12 mouse cellular contexts compared by ENCODE assay signal in the genomic region with DNA sequence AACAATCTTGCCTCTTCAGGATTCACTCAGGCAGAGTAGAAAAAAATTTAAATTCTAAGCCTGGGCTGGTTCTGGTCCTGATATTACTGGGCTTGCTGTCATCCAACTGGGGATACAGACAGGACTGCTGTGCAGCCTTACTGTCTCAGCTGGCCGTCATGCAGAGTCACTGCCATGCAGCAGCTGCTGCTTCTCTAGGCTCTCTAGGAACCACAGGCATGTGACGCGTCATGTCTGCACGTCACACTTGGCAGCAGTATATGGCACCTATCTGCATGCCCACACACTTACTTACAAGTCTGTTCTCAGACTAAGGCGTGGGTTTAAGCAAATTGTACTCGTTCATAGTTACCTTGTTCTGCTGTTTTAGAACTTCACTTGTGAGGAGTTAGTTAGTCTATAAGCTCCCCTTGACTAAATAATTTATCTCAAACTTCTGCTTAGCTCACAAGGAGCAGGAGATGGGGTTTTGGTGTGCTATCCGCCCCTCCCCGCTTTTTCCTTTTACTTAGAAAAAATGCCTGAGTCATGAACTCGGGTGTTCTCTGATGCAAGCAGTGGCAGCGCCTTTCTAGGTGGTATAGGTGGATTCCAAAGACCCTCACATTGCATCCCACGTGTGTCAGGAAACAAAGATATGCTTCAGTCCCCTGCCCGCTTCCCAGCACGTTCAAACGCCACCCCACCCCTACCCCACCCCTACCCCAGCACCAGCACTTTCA. TPM values are rescaled to one million over a fixed set of nuclear protein-coding genes. Genes with fewer than 3 reads are reported as not detected.
DNase-seq lines count a peak whose midpoint lies in the region; ATAC-seq and TF ChIP-seq lines count a peak whose summit lies in the region.
"Had no signal": no experiment of that assay in that cellular context is flagged by ENCODE, and none has a peak within 500 bp of the region (broad histone marks: within the 10 kb centered on the region; RNA-seq: fewer than 3 reads in every experiment).

No protein-coding gene starts in this region.

- intact Hi-C loops in heart, postnatal 14 days (cut with DNase I): no loop called here

- H3K9ac ChIP-seq in heart, embryonic 15.5 days: no peak overlapping the region
- H3K9ac ChIP-seq in hindbrain, embryonic 11.5 days (ENCODE audit: low read depth, low read length): no peak overlapping the region
- H3K9ac ChIP-seq: forebrain, embryonic 13.5 days; liver, embryonic 13.5 days had no signal

- H3K4me3 ChIP-seq in heart, embryonic 15.5 days: no peak overlapping the region
- no peak overlapping the region for H3K4me3 ChIP-seq in hindbrain, embryonic 11.5 days (ENCODE audit: low read depth, low read length)
- H3K4me3 ChIP-seq: embryonic facial prominence, embryonic 10.5 days; forebrain, embryonic 13.5 days; liver, embryonic 13.5 days had no signal

- H3K4me1 ChIP-seq in heart, embryonic 15.5 days (replicated peaks): peaks cover 7% of the 10 kb centered on the region
- H3K4me1 ChIP-seq in hindbrain, embryonic 11.5 days (replicated peaks; ENCODE audit: control insufficient read depth, insufficient read depth, low read length): no peaks in the 10 kb centered on the region
- H3K4me1 ChIP-seq: embryonic facial prominence, embryonic 10.5 days; forebrain, embryonic 13.5 days; liver, embryonic 13.5 days had no signal

- no peak for DNase-seq in heart, postnatal 14 days
- DNase-seq in brain, embryonic 14.5 days (ENCODE audit: low read depth): peak; percentile 34
- peak; percentile 66 to 81 for DNase-seq in right cerebral cortex, adult 2 months (ENCODE audit: low spot score in 2 of 2)
- no peak for DNase-seq in hindbrain, embryonic 11.5 days (ENCODE audit: low spot score)
- DNase-seq in kidney, postnatal 25 days: no peak
- DNase-seq: liver, embryonic 13.5 days; thymus, postnatal 4 days had no signal

- ATAC-seq in heart, embryonic 15.5 days (replicated peaks; ENCODE audit: insufficient number of reproducible peaks, insufficient read depth, low FRiP score, low read depth): no peak
- ATAC-seq in hematopoietic stem cell, adult 5-6 weeks (replicated peaks in 1 of 2; ENCODE audit: insufficient read depth in 1 of 2, low FRiP score in 2 of 2, low TSS enrichment in 1 of 2, low read depth in 1 of 2, poor library complexity in 2 of 2, severe bottlenecking in 2 of 2): peak; percentile 87 to 89; a peak in 3 of 4 replicates
- ATAC-seq in hindbrain, embryonic 11.5 days (ENCODE audit: low FRiP score): no peak
- ATAC-seq: forebrain, embryonic 13.5 days had no signal

- no peak for TF ChIP-seq POLR2A in brain, embryonic 14.5 days (IDR thresholded peaks at IDR 0.05; ENCODE audit: borderline replicate concordance, extremely low read depth, insufficient read depth, insufficient read length, poor library complexity, severe bottlenecking)

- 0 out of 2 replicates have a peak overlapping the region, but pooled peaks have one; percentile 27 for H3K27ac ChIP-seq in heart, embryonic 15.5 days
- H3K27ac ChIP-seq in hindbrain, embryonic 11.5 days (ENCODE audit: low read depth, low read length): no peak overlapping the region
- H3K27ac ChIP-seq: embryonic facial prominence, embryonic 10.5 days; forebrain, embryonic 13.5 days; liver, embryonic 13.5 days; macrophage had no signal

- TF ChIP-seq CTCF in brain, embryonic 14.5 days (IDR thresholded peaks at IDR 0.05; ENCODE audit: borderline replicate concordance, extremely low read depth, insufficient read depth, insufficient read length): no peak

- H3K36me3 ChIP-seq in heart, embryonic 15.5 days: peaks cover 20% of the 10 kb centered on the region; the same call in 1 of the 2 replicates
- H3K36me3 ChIP-seq in hindbrain, embryonic 11.5 days (ENCODE audit: control insufficient read depth, insufficient read depth, low read length): peaks cover 4% of the 10 kb centered on the region

- no peaks in the 10 kb centered on the region for H3K27me3 ChIP-seq in heart, embryonic 15.5 days
- H3K27me3 ChIP-seq in hindbrain, embryonic 11.5 days (ENCODE audit: control insufficient read depth, insufficient read depth, low read length): no peaks in the 10 kb centered on the region
- H3K27me3 ChIP-seq: forebrain, embryonic 13.5 days; liver, embryonic 13.5 days had no signal

- no peaks in the 10 kb centered on the region for H3K9me3 ChIP-seq in heart, embryonic 15.5 days (replicated peaks)
- no peaks in the 10 kb centered on the region for H3K9me3 ChIP-seq in hindbrain, embryonic 11.5 days (ENCODE audit: control insufficient read depth, low read length)
- H3K9me3 ChIP-seq: embryonic facial prominence, embryonic 10.5 days; forebrain, embryonic 13.5 days; liver, embryonic 13.5 days had no signal

- WGBS in heart, embryonic 15.5 days: 65% methylated on average over 14 of the region's 14 CpGs
- 82% methylated on average over 14 of the region's 14 CpGs for WGBS in hindbrain, embryonic 11.5 days

- H3K4me2 ChIP-seq in heart, embryonic 15.5 days: no peak overlapping the region
- H3K4me2 ChIP-seq in hindbrain, embryonic 11.5 days (replicated peaks; ENCODE audit: low read depth, low read length): no peak overlapping the region
- H3K4me2 ChIP-seq: forebrain, embryonic 13.5 days; liver, embryonic 13.5 days had no signal

RNA-seq across cellular contexts. Expression of gene Tmem181a, which starts 54.1 kb away (rescaled TPM):
- polyA plus RNA-seq in heart, embryonic 15.5 days (2015; fragmentation: Nextera tagmentation; extraction: Ambion mirVana): 13.1 and 15.6 TPM in 2 replicates
- 1 to 10 TPM; 9.8 to 9.9 TPM for total RNA-seq in heart, postnatal 14 days (2021)
- polyA plus RNA-seq in brain, embryonic 14.5 days (2012; rRNA removed): 32.2 and 38.8 TPM in 2 replicates
- total RNA-seq in hematopoietic stem cell, adult 5-6 weeks (2017): 5.2 and 13.8 TPM in 2 replicates
- polyA plus RNA-seq in hindbrain, embryonic 11.5 days (2014; fragmentation: Nextera tagmentation; extraction: Ambion mirVana): 24.2 and 27.1 TPM in 2 replicates

Comparison
In these comparisons a context has a peak if more than half of its experiments do, and no peak if none do; other contexts are left out.
1. ATAC-seq: peak in hematopoietic stem cell, adult 5-6 weeks (2 of 2); none in heart, embryonic 15.5 days (single experiment) and hindbrain, embryonic 11.5 days (single experiment).
2. DNase-seq: peak in brain, embryonic 14.5 days (single experiment) and right cerebral cortex, adult 2 months (2 of 2); none in heart, postnatal 14 days (0 of 2), hindbrain, embryonic 11.5 days (single experiment) and kidney, postnatal 25 days (0 of 2).